Mouse (Mus musculus) MEL (cell line): Measurements from ENCODE around the gene Scrn1. TPM values are rescaled to one million over a fixed set of nuclear protein-coding genes. Genes with fewer than 3 reads are reported as not detected.

Experiments
- DNase-seq: peaks from one replicate; pipeline ENCODE4 v3.0.0; 2011; ENCODE audit warnings: low read depth, low spot score
- H3K27ac ChIP-seq: 2 replicates; pipeline ENCODE4 v1.5.1; 2012; ENCODE audit warnings: low read depth, mild to moderate bottlenecking, control low read depth, low read length, moderate library complexity; ENCODE audit not compliant: control insufficient read depth
- H3K27me3 ChIP-seq, 2 experiments: fragments of 150-350 bp in 1 of 2; sonication (generic) in 1 of 2; 2 replicates each; pipeline ENCODE4 v1.6.1; 2012; ENCODE audit warnings: low read length in 2 of 2, mild to moderate bottlenecking in 2 of 2, improper control_type of control experiment in 1 of 2, moderate library complexity in 1 of 2; ENCODE audit not compliant: insufficient read depth in 2 of 2, control insufficient read depth in 1 of 2
- H3K36me3 ChIP-seq, 2 experiments: 2 replicates each; pipeline ENCODE4 v1.6.1; 2012 to 2014; ENCODE audit warnings: low read length in 2 of 2, improper control_type of control experiment in 1 of 2, inconsistent platforms in 1 of 2, mild to moderate bottlenecking in 1 of 2; ENCODE audit not compliant: insufficient read depth in 2 of 2, control insufficient read depth in 1 of 2
- H3K4me1 ChIP-seq, 2 experiments: fragments of 150-350 bp in 1 of 2; sonication (generic) in 1 of 2; 2 replicates each; pipeline ENCODE4 v1.6.1; 2012; ENCODE audit warnings: low read length in 2 of 2, improper control_type of control experiment in 1 of 2, mild to moderate bottlenecking in 1 of 2; ENCODE audit not compliant: insufficient read depth in 2 of 2, control insufficient read depth in 1 of 2
- H3K4me3 ChIP-seq, 2 experiments: fragments of 150-350 bp in 1 of 2; sonication (generic) in 1 of 2; 2 replicates each; pipeline ENCODE4 v1.5.1; 2012; ENCODE audit warnings: low read depth in 2 of 2, low read length in 2 of 2, mild to moderate bottlenecking in 2 of 2, moderate library complexity in 2 of 2, control low read depth in 1 of 2, improper control_type of control experiment in 1 of 2; ENCODE audit not compliant: control insufficient read depth in 1 of 2, insufficient read depth in 1 of 2
- H3K79me2 ChIP-seq: 2 replicates; pipeline ENCODE4 v1.6.1; 2012; ENCODE audit warnings: mild to moderate bottlenecking, low read length, moderate library complexity; ENCODE audit not compliant: control insufficient read depth, poor library complexity, insufficient read depth
- H3K9ac ChIP-seq: 2 replicates; pipeline ENCODE4 v1.6.1; 2012; ENCODE audit warnings: low read depth, mild to moderate bottlenecking, control low read depth, low read length, moderate library complexity; ENCODE audit not compliant: control insufficient read depth, poor library complexity, severe bottlenecking
- H3K9me3 ChIP-seq: fragments of 150-350 bp; sonication (generic); replicated peaks from 2 replicates; pipeline ENCODE4 v1.6.1; 2012; ENCODE audit warnings: mild to moderate bottlenecking, low read length, improper control_type of control experiment, moderate library complexity; ENCODE audit not compliant: insufficient read depth
- CHD1 ChIP-seq: IDR thresholded peaks from 2 replicates; pipeline ENCODE4 v1.6.1; 2012; ENCODE audit warnings: low read depth, mild to moderate bottlenecking, inconsistent platforms, low read length, improper control_type of control experiment
- ELF1 ChIP-seq: IDR thresholded peaks from 2 replicates; pipeline ENCODE4 v1.6.1; 2014; ENCODE audit warnings: low read depth, mild to moderate bottlenecking, inconsistent platforms, low read length, improper control_type of control experiment, moderate library complexity
- ETS1 ChIP-seq: IDR thresholded peaks from 2 replicates; pipeline ENCODE4 v1.6.1; 2012; ENCODE audit warnings: low read depth, mild to moderate bottlenecking, inconsistent platforms, low read length, improper control_type of control experiment, moderate library complexity
- GABPA ChIP-seq: IDR thresholded peaks from 2 replicates; pipeline ENCODE4 v1.6.1; 2012; ENCODE audit warnings: low read depth, mild to moderate bottlenecking, inconsistent platforms, low read length, improper control_type of control experiment, moderate library complexity
- MAFK ChIP-seq: IDR thresholded peaks from 2 replicates; pipeline ENCODE4 v1.6.1; 2011; ENCODE audit warnings: low read depth, mild to moderate bottlenecking, low read length, improper control_type of control experiment, borderline replicate concordance
- MEF2A ChIP-seq: IDR thresholded peaks from 2 replicates; pipeline ENCODE4 v1.6.1; 2014; ENCODE audit warnings: low read depth, mild to moderate bottlenecking, inconsistent platforms, low read length, improper control_type of control experiment; ENCODE audit not compliant: poor library complexity, insufficient replicate concordance, severe bottlenecking; ENCODE audit errors: extremely low read depth
- MYB ChIP-seq: IDR thresholded peaks from 2 replicates; pipeline ENCODE4 v1.6.1; 2011; ENCODE audit warnings: mild to moderate bottlenecking, low read depth, low read length, improper control_type of control experiment
- NELFE ChIP-seq: IDR thresholded peaks from 2 replicates; pipeline ENCODE4 v1.6.1; 2011; ENCODE audit warnings: low read depth, low read length, improper control_type of control experiment
- POLR2AphosphoS5 ChIP-seq: IDR thresholded peaks from 2 replicates; pipeline ENCODE4 v1.6.1; 2012; ENCODE audit warnings: low read depth, borderline replicate concordance, mild to moderate bottlenecking, inconsistent platforms, low read length, moderate library complexity, mixed read lengths
- RCOR1 ChIP-seq: IDR thresholded peaks from 2 replicates; pipeline ENCODE4 v1.6.1; 2012; ENCODE audit warnings: low read depth, mild to moderate bottlenecking, inconsistent platforms, low read length, improper control_type of control experiment
- TAL1 ChIP-seq: IDR thresholded peaks from 2 replicates; pipeline ENCODE4 v1.6.1; 2012; ENCODE audit warnings: mild to moderate bottlenecking, inconsistent platforms, low read length, moderate library complexity, mixed read lengths
- TCF12 ChIP-seq: IDR thresholded peaks from 2 replicates; pipeline ENCODE4 v1.6.1; 2014; ENCODE audit warnings: low read depth, mild to moderate bottlenecking, inconsistent platforms, low read length, improper control_type of control experiment, moderate library complexity
- USF2 ChIP-seq, 2 experiments: IDR thresholded peaks; 2 replicates each; pipeline ENCODE4 v1.6.1; 2011 to 2012; ENCODE audit warnings: improper control_type of control experiment in 2 of 2, low read length in 2 of 2, borderline replicate concordance in 1 of 2, inconsistent platforms in 1 of 2, low read depth in 1 of 2, mild to moderate bottlenecking in 1 of 2; ENCODE audit not compliant: insufficient read depth in 1 of 2
- polyA plus RNA-seq, 2 experiments: library from polyadenylated mRNA; stranded (reverse) in 1 of 2; unstranded in 1 of 2; fragments of >175 nt in 1 of 2; fragments of >200 nt in 1 of 2; gene quantifications; 2 replicates each; pipeline versions ENCODE4 v1.2.1 to v1.2.4; 2012; ENCODE audit warnings: low replicate concordance in 2 of 2, low read depth in 1 of 2; ENCODE audit not compliant: insufficient read length in 2 of 2, insufficient read depth in 1 of 2, missing spikeins in 1 of 2
- total RNA-seq: library from RNA; depleted of rRNA; stranded (reverse); fragments of 300-350 nt; gene quantifications from 2 replicates; pipeline ENCODE4 v1.2.3, GENCODE M21; 2012

Gene Scrn1
- total and polyA plus RNA-seq, 3 experiments: not detected

DNA sequence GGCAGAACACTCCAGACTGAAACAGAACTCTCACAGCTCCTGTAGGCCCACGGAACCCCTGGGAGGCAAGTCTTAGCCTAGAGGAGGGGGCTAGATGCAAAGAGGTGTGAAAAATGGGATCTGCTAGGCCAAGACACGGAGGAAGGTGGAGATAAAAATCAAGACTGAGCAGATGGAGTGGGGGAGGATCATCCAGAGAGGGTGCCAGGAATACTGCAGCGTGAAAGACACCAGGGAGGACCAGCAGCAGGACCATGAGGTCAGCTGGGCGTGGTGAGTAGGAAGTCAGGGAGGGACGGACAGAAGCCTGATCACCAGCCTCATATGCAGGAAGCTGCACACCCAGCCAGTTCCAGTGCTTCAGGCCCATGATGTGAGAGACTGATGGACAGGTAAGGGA is 47.5 kb downstream of the Scrn1 start:
- no peak overlapping the region for H3K27ac ChIP-seq
- no peak overlapping the region for H3K4me3 ChIP-seq
- H3K9me3 ChIP-seq: no peaks in the 10 kb centered on the region
- no peaks in the 10 kb centered on the region for H3K4me1 ChIP-seq
- H3K9ac ChIP-seq: no peak overlapping the region
- no peak for DNase-seq
- H3K79me2 ChIP-seq: no peaks in the 10 kb centered on the region
- H3K36me3 ChIP-seq: no peaks in the 10 kb centered on the region
- no peaks in the 10 kb centered on the region for H3K27me3 ChIP-seq
- TF ChIP-seq TCF12 (no peak), ELF1 (no peak), NELFE (no peak), ETS1 (no peak), RCOR1 (no peak), MAFK (no peak)

DNA sequence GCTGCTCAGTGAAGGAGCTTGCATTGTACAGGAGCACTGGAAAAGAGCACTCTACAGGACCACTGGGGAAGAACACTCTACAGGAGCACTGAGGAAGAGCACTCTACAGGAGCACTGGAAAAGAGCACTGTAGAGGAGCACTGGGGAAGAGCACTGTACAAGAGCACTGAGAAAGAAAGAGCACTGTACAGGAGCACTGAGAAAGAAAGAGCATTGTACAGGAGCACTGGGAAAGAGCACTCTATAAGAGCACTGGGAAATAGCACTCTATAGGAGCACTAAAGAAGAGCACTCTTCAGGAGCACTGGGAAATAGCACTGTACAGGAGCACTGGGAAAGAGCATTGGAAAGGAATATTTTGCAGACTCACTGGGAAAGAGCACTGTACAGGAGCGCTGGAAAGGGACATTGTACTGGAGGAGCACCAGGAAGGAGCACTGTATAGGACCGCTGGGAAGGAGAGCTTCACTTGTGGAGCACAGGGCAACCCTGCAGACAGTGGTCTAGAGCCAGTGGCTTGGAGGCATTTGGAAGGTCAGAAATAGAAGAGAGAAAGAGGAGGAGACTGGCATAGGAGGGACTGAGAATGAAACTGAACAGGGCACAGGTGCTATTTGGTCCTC is 49.7 kb downstream of the Scrn1 start:
- Histone ChIP-seq H3K4me1 (no peaks in the 10 kb centered on the region), H3K27ac (no peak overlapping the region), H3K4me3 (no peak overlapping the region), H3K36me3 (no peaks in the 10 kb centered on the region), H3K79me2 (no peaks in the 10 kb centered on the region), H3K9me3 (no peaks in the 10 kb centered on the region), H3K27me3 (no peaks in the 10 kb centered on the region; a peak in 1 of 4 replicates), H3K9ac (no peak overlapping the region)
- DNase-seq: no peak
- TF ChIP-seq CHD1 (no peak), MEF2A (no peak), MYB (no peak), GABPA (no peak), POLR2AphosphoS5 (no peak)

DNA sequence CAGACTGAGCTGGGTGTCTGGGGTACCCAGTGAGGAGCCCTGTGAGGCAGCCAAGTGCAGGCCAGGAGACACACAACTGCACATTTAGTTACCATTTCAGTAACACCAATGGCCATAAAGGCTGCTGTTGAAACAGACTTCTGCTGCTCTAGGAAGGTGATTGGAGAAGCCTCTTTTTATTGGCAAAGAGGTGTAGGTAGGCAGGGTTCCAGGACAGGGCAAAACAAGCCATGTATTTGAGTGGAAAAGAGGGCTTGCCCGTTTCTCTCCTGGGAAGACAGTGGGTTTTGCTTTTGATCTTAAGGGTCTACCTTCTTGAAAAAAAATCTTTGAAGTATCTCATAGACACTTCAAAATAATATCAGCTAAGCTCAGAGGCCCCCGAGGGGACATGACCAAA is 54.0 kb downstream of the Scrn1 start:
- Histone ChIP-seq H3K36me3 (no peaks in the 10 kb centered on the region), H3K4me1 (no peaks in the 10 kb centered on the region), H3K27me3 (no peaks in the 10 kb centered on the region; a peak in 1 of 4 replicates), H3K4me3 (no peak overlapping the region), H3K9ac (no peak overlapping the region), H3K27ac (no peak overlapping the region), H3K9me3 (no peaks in the 10 kb centered on the region), H3K79me2 (no peaks in the 10 kb centered on the region)
- TF ChIP-seq USF2 (IDR thresholded peaks at IDR 0.05; ENCODE audit: borderline replicate concordance in 1 of 2, insufficient read depth in 1 of 2, low read depth in 1 of 2, low read length in 2 of 2): no peak
- TF ChIP-seq MAFK: no peak
- no peak for TF ChIP-seq TAL1
- no peak for DNase-seq
